Comparison of ENCODE assay signal across 9 mouse cellular contexts in the genomic region with DNA sequence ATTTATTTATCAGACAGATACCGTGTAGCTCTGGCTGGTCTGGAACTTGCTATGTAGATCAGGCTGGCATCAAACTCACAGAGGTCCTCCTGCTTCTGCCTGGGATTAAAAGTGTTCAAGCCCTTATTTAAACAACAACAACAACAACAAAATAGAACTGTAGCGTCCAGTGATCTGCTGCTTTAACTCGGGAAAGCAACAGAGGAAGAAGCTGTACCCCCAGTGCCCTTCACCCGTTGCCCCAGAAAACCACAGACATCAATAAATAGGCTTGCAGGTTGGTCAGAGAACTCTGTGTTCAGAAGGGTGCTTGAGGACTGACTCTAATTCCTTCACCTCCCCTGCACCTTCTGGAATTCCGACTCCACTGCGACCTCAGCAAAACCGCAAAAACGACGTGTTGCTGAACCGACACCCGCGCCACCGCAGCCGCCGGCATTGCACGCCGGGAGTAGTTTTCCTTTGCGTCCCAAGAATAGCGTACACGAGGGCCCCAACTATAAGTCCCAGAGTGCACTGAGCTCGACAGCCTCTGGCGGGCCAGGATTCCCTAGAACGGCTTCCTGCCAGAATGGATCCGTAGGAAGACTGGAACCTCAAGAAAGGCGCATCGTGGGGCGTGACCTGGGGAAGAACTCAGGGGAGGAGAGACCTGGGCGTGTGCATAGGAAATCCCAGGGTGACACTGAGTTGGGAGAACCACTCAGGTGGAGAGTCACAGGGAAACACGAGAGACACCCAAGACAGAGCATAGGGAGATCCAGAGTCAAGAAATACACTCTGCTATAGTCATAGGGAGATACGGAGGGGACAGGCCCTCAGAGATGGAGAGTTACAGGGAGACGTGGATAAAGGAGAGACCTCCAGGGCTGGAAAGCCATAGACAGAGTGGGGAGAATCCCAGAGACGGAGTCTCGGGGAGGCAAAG. TPM values are rescaled to one million over a fixed set of nuclear protein-coding genes. Genes with fewer than 3 reads are reported as not detected.
DNase-seq lines count a peak whose midpoint lies in the region; ATAC-seq and TF ChIP-seq lines count a peak whose summit lies in the region.
"Had no signal": no experiment of that assay in that cellular context is flagged by ENCODE, and none has a peak within 500 bp of the region (broad histone marks: within the 10 kb centered on the region; RNA-seq: fewer than 3 reads in every experiment).

No protein-coding gene starts in this region.

- H3K27ac ChIP-seq in layer of hippocampus, adult 2 months, result peak overlapping the region; percentile 68
- no peak overlapping the region for H3K27ac ChIP-seq in forebrain, embryonic 16.5 days (ENCODE audit: low read length)
- no peak overlapping the region for H3K27ac ChIP-seq in intestine, embryonic 14.5 days (ENCODE audit: low read depth)
- H3K27ac ChIP-seq in stomach, embryonic 16.5 days (ENCODE audit: low read length), result peak overlapping the region; percentile 9; the same call in 1 of the 2 replicates
- no peak overlapping the region for H3K27ac ChIP-seq in thymus, adult 2 months (ENCODE audit: control insufficient read depth, insufficient read depth, low read length)

- H3K4me2 ChIP-seq in forebrain, embryonic 16.5 days (ENCODE audit: low read length), result peak overlapping the region; percentile 78
- H3K4me2 ChIP-seq in intestine, embryonic 14.5 days (ENCODE audit: low read length), result peak overlapping the region; percentile 59
- H3K4me2 ChIP-seq in stomach, embryonic 16.5 days (ENCODE audit: low read depth, low read length), result peak overlapping the region; percentile 65

- H3K4me3 ChIP-seq in layer of hippocampus, adult 2 months, result peak overlapping the region; percentile 78
- peak overlapping the region; percentile 50 for H3K4me3 ChIP-seq in forebrain, embryonic 16.5 days (replicated peaks; ENCODE audit: low read length)
- peak overlapping the region; percentile 33 for H3K4me3 ChIP-seq in intestine, embryonic 14.5 days (ENCODE audit: low read depth, low read length)
- H3K4me3 ChIP-seq in stomach, embryonic 16.5 days (replicated peaks; ENCODE audit: low read length), result peak overlapping the region; percentile 38
- H3K4me3 ChIP-seq in thymus, adult 2 months (ENCODE audit: control insufficient read depth, insufficient read depth, low read length), result no peak overlapping the region

- H3K4me1 ChIP-seq in forebrain, embryonic 16.5 days (replicated peaks; ENCODE audit: control insufficient read depth, insufficient read depth, low read length), result peaks cover 38% of the 10 kb centered on the region
- peaks cover 18% of the 10 kb centered on the region for H3K4me1 ChIP-seq in intestine, embryonic 14.5 days (replicated peaks; ENCODE audit: control insufficient read depth, insufficient read depth, low read length)
- peaks cover 50% of the 10 kb centered on the region for H3K4me1 ChIP-seq in stomach, embryonic 16.5 days (ENCODE audit: control insufficient read depth, insufficient read depth, low read length)
- H3K4me1 ChIP-seq in thymus, adult 2 months (replicated peaks; ENCODE audit: control insufficient read depth, insufficient read depth, low read length), result peaks cover 5% of the 10 kb centered on the region; the same call in 1 of the 2 replicates

- H3K9me3 ChIP-seq in forebrain, embryonic 16.5 days (ENCODE audit: control insufficient read depth, low read length), result no peaks in the 10 kb centered on the region
- no peaks in the 10 kb centered on the region for H3K9me3 ChIP-seq in intestine, embryonic 14.5 days (ENCODE audit: control insufficient read depth, low read length)
- H3K9me3 ChIP-seq in stomach, embryonic 16.5 days (replicated peaks; ENCODE audit: control insufficient read depth, low read length), result no peaks in the 10 kb centered on the region

- ATAC-seq in forebrain, embryonic 16.5 days, result peak; percentile 16; the same call in 1 of the 2 replicates
- peak; percentile 21; the same call in 1 of the 2 replicates for ATAC-seq in intestine, embryonic 14.5 days (replicated peaks; ENCODE audit: low FRiP score, low TSS enrichment, low read depth)
- peak; percentile 33; the same call in 1 of the 2 replicates for ATAC-seq in stomach, embryonic 16.5 days (ENCODE audit: insufficient read depth, low FRiP score)

- H3K36me3 ChIP-seq in forebrain, embryonic 16.5 days (ENCODE audit: control insufficient read depth, insufficient read depth), result peaks cover 3% of the 10 kb centered on the region; the same call in 1 of the 2 replicates
- peaks cover 33% of the 10 kb centered on the region for H3K36me3 ChIP-seq in intestine, embryonic 14.5 days (ENCODE audit: control insufficient read depth, insufficient read depth, low read length)
- H3K36me3 ChIP-seq in stomach, embryonic 16.5 days (ENCODE audit: control insufficient read depth, insufficient read depth, low read length), result peaks cover 20% of the 10 kb centered on the region
- no peaks in the 10 kb centered on the region for H3K36me3 ChIP-seq in thymus, adult 2 months (ENCODE audit: control insufficient read depth, insufficient read depth, low read length)

- peak overlapping the region; percentile 19; the same call in 1 of the 2 replicates for H3K9ac ChIP-seq in forebrain, embryonic 16.5 days (replicated peaks; ENCODE audit: low read depth, low read length)
- peak overlapping the region; percentile 16; the same call in 1 of the 2 replicates for H3K9ac ChIP-seq in intestine, embryonic 14.5 days (ENCODE audit: low read length)
- H3K9ac ChIP-seq in stomach, embryonic 16.5 days (ENCODE audit: low read length), result peak overlapping the region; percentile 64

- no peak for TF ChIP-seq POLR2A in thymus, adult 2 months (IDR thresholded peaks at IDR 0.05; ENCODE audit: control insufficient read depth, extremely low read depth, insufficient read depth, low read length, poor library complexity)

- WGBS in forebrain, embryonic 16.5 days, result 7% methylated on average over 33 of the region's 33 CpGs
- 9% methylated on average over 33 of the region's 33 CpGs for WGBS in intestine, embryonic 14.5 days
- WGBS in stomach, embryonic 16.5 days, result 9% methylated on average over 33 of the region's 33 CpGs
- 8% methylated on average over 33 of the region's 33 CpGs for WGBS in thymus, adult 2 months

- no peak for TF ChIP-seq CTCF in layer of hippocampus, adult 2 months (conservative IDR thresholded peaks at IDR 0.05)
- TF ChIP-seq CTCF in thymus, adult 2 months (IDR thresholded peaks at IDR 0.05; ENCODE audit: borderline replicate concordance, control insufficient read depth, extremely low read depth, insufficient read depth, low read length, poor library complexity), result no peak

- DNase-seq in layer of hippocampus, adult 2 months (ENCODE audit: low spot score in 2 of 2), result peak in 1 of 2 experiments; percentile 21
- DNase-seq in layer of hippocampus, adult 9-11 months, result no peak
- peak; percentile 32 to 40 for DNase-seq in cerebellum, adult 18-20 months
- peak; percentile 71 for DNase-seq in intestine, embryonic 14.5 days (ENCODE audit: low spot score)
- peak; percentile 53 for DNase-seq in lung, postnatal 10 days
- no peak for DNase-seq in thymus, adult 2 months

- H3K27me3 ChIP-seq in forebrain, embryonic 16.5 days (replicated peaks; ENCODE audit: control insufficient read depth, insufficient read depth, low read length), result peaks cover 7% of the 10 kb centered on the region
- H3K27me3 ChIP-seq in intestine, embryonic 14.5 days (replicated peaks; ENCODE audit: control insufficient read depth, insufficient read depth, low read length), result peaks cover 43% of the 10 kb centered on the region
- H3K27me3 ChIP-seq in stomach, embryonic 16.5 days (ENCODE audit: control insufficient read depth, insufficient read depth, low read length), result peaks cover 18% of the 10 kb centered on the region
- H3K27me3 ChIP-seq in thymus, adult 2 months (ENCODE audit: control insufficient read depth, insufficient read depth, low read length), result peaks cover 6% of the 10 kb centered on the region; the same call in 1 of the 2 replicates
- H3K27me3 ChIP-seq: Patski had no signal

RNA-seq across cellular contexts. Expression of a gene that starts 12.9 kb away (rescaled TPM):
- 100 to 1,000 TPM; 518 to 547 TPM for total RNA-seq in layer of hippocampus, adult 2 months (2021)
- 2.7 and 3.5 TPM in 2 replicates for polyA plus RNA-seq in forebrain, embryonic 16.5 days (2015; fragmentation: Nextera tagmentation; extraction: Ambion mirVana)
- 0.36 and 0.70 TPM in 2 replicates for polyA plus RNA-seq in intestine, embryonic 14.5 days (2014; fragmentation: Nextera tagmentation; extraction: Ambion mirVana)
- 0.32 and 1.1 TPM in 2 replicates for polyA plus RNA-seq in stomach, embryonic 16.5 days (2015; fragmentation: Nextera tagmentation; extraction: Ambion mirVana)
- 0.86 and 0.94 TPM in 2 replicates for polyA plus RNA-seq in thymus, adult 2 months (2012; rRNA removed)

RNA-seq across cellular contexts. Expression of a gene that starts 13.0 kb away (rescaled TPM):
- 10 to 100 TPM; 52.5 to 60.1 TPM for total RNA-seq in layer of hippocampus, adult 2 months (2021)
- polyA plus RNA-seq in forebrain, embryonic 16.5 days (2015; fragmentation: Nextera tagmentation; extraction: Ambion mirVana), result 24.3 and 25.4 TPM in 2 replicates
- polyA plus RNA-seq in intestine, embryonic 14.5 days (2014; fragmentation: Nextera tagmentation; extraction: Ambion mirVana), result 182 and 192 TPM in 2 replicates
- 170 and 217 TPM in 2 replicates for polyA plus RNA-seq in stomach, embryonic 16.5 days (2015; fragmentation: Nextera tagmentation; extraction: Ambion mirVana)
- 62.1 and 86.4 TPM in 2 replicates for polyA plus RNA-seq in thymus, adult 2 months (2012; rRNA removed)

RNA-seq across cellular contexts. Expression of a gene that starts 30.9 kb away (rescaled TPM):
- total RNA-seq in layer of hippocampus, adult 2 months (2021), result 100 to 1,000 TPM; 128 to 138 TPM
- 2.8 and 4.3 TPM in 2 replicates for polyA plus RNA-seq in forebrain, embryonic 16.5 days (2015; fragmentation: Nextera tagmentation; extraction: Ambion mirVana)
- polyA plus RNA-seq in intestine, embryonic 14.5 days (2014; fragmentation: Nextera tagmentation; extraction: Ambion mirVana), result 1.9 and 2.7 TPM in 2 replicates
- polyA plus RNA-seq in stomach, embryonic 16.5 days (2015; fragmentation: Nextera tagmentation; extraction: Ambion mirVana), result 0.96 and 1.4 TPM in 2 replicates
- 2.6 and 2.7 TPM in 2 replicates for polyA plus RNA-seq in thymus, adult 2 months (2012; rRNA removed)

RNA-seq across cellular contexts. Expression of a gene that starts 52.4 kb away (rescaled TPM):
- not detected for total RNA-seq in layer of hippocampus, adult 2 months (2021)
- not detected in 2 replicates for polyA plus RNA-seq in forebrain, embryonic 16.5 days (2015; fragmentation: Nextera tagmentation; extraction: Ambion mirVana)
- 0.07 TPM in 1 of 2 replicates, not detected in the other for polyA plus RNA-seq in intestine, embryonic 14.5 days (2014; fragmentation: Nextera tagmentation; extraction: Ambion mirVana)
- 0.05 and 0.15 TPM in 2 replicates for polyA plus RNA-seq in stomach, embryonic 16.5 days (2015; fragmentation: Nextera tagmentation; extraction: Ambion mirVana)
- polyA plus RNA-seq in thymus, adult 2 months (2012; rRNA removed), result 0.11 and 0.13 TPM in 2 replicates
- polyA plus RNA-seq: Patski had no signal

Comparison
In these comparisons a context has a peak if more than half of its experiments do, and no peak if none do; other contexts are left out.
1. DNase-seq: peak in cerebellum, adult 18-20 months (2 of 2), intestine, embryonic 14.5 days (single experiment) and lung, postnatal 10 days (single experiment); none in layer of hippocampus, adult 9-11 months (single experiment) and thymus, adult 2 months (single experiment).
2. H3K27ac ChIP-seq: peak in layer of hippocampus, adult 2 months (single experiment) and stomach, embryonic 16.5 days (single experiment); none in forebrain, embryonic 16.5 days (single experiment), intestine, embryonic 14.5 days (single experiment) and thymus, adult 2 months (single experiment).
3. Peak in every context shown above with its lines, with median percentiles within 50 percentile points of each other: ATAC-seq, H3K4me2 ChIP-seq and H3K9ac ChIP-seq.